Mouse (Mus musculus): ENCODE results near the gene Atg4b.

DNA sequence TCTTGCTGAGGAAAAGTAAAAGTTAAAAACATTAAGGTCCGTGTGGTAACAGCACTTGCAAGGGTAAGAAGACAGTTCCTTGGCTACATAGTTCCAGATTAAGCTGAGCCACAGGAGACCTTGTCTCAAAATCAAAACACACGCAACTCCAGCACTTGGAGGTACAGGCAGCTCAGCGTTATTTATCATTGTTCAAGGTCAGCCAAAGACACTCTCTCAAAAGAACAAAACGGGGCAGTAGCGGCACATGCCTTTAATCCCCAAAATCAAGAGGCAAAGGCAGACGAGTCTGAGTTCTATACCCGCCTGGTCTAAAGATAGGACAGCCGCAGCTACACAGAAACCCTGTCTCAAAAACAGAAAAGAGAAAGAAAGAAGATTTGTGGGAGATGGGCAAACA lies 44.6 kb downstream of the Atg4b start:
- TF ChIP-seq MAFK (IDR thresholded peaks at IDR 0.05; ENCODE audit: insufficient read depth, low read depth, low read length): no peak
- no peak for TF ChIP-seq CHD2 (IDR thresholded peaks at IDR 0.05; ENCODE audit: low read depth, low read length)
